Mouse (Mus musculus): Measurements from ENCODE around the gene Hmgn2.

- TF ChIP-seq POLR2A (IDR thresholded peaks at IDR 0.05; ENCODE audit: low read depth, low read length), result no peak
- TF ChIP-seq CTCF (IDR thresholded peaks at IDR 0.05; ENCODE audit: extremely low read depth, insufficient read depth, insufficient read length, insufficient replicate concordance), result no peak
These were observed 38.4 kb upstream of the Hmgn2 start for GRCm38 (mm10) chr4:134006845-134007244.

Data from spleen, adult 2 months (tissue).